Mouse (Mus musculus) olfactory bulb, adult 2 months (tissue): ENCODE data around the gene Nol11. TPM values are rescaled to one million over a fixed set of nuclear protein-coding genes. Genes with fewer than 3 reads are reported as not detected.
"Not testable (repeated sequence)": the region's sequence is repeated elsewhere in the genome, so short reads cannot be mapped to it uniquely, and the experiment has no call there.

Source experiments
- H3K27ac ChIP-seq: fragments of 200-500 bp; 2 replicates; pipeline ENCODE4 v1.5.1; 2012; ENCODE audit warnings: low read depth, low read length; ENCODE audit not compliant: insufficient read depth
- H3K4me1 ChIP-seq: fragments of 200-500 bp; 2 replicates; pipeline ENCODE4 v1.6.1; 2012; ENCODE audit warnings: low read length; ENCODE audit not compliant: control insufficient read depth, insufficient read depth
- H3K4me3 ChIP-seq: fragments of 200-500 bp; 2 replicates; pipeline ENCODE4 v1.5.1; 2012; ENCODE audit warnings: mild to moderate bottlenecking, low read depth, low read length, moderate library complexity; ENCODE audit not compliant: insufficient read depth
- CTCF ChIP-seq: fragments of 200-500 bp; IDR thresholded peaks from 2 replicates; pipeline ENCODE4 v1.5.1; 2012; ENCODE audit warnings: low read depth, mild to moderate bottlenecking, low read length, moderate library complexity; ENCODE audit not compliant: insufficient read depth
- POLR2A ChIP-seq: fragments of 200-500 bp; IDR thresholded peaks from 2 replicates; pipeline ENCODE4 v1.6.1; 2012; ENCODE audit warnings: mild to moderate bottlenecking, low read depth, low read length, moderate library complexity; ENCODE audit not compliant: insufficient read depth
- WGBS: fragments of 180-500 bp; shearing (Covaris S2); methylation state at CpG from one replicate; pipeline ENCODE4 v1.1.7; 2018; 5-methylcytosine and 5-hydroxymethylcytosine counted together
- polyA plus RNA-seq: library from polyadenylated mRNA; stranded (reverse); fragments of >200 nt; gene quantifications from 2 replicates; pipeline ENCODE4 v1.2.4, GENCODE M21; 2012; ENCODE audit warnings: low replicate concordance; ENCODE audit not compliant: missing spikeins, insufficient read depth, insufficient read length

Nol11 gene
- polyA plus RNA-seq, 1 experiment: not detected

GRCm38 (mm10) chr11:107138633-107139032 is 50.5 kb downstream of the Nol11 start:
- Histone ChIP-seq H3K4me3 (no peak overlapping the region), H3K27ac (no peak overlapping the region), H3K4me1 (no peaks in the 10 kb centered on the region)
- TF ChIP-seq POLR2A (no peak), CTCF (no peak)
- WGBS: 71% methylated on average over 3 of the region's 3 CpGs

GRCm38 (mm10) chr11:107137593-107137992 is 51.6 kb downstream of the Nol11 start:
- TF ChIP-seq CTCF (no peak), POLR2A (no peak)
- WGBS: 96% methylated on average over 6 of the region's 6 CpGs
- H3K4me1 ChIP-seq: peaks cover under 1% of the 10 kb centered on the region
- no peak overlapping the region for H3K27ac ChIP-seq
- H3K4me3 ChIP-seq: no peak overlapping the region

- not testable (repeated sequence) for H3K4me3 ChIP-seq, H3K4me1 ChIP-seq, H3K27ac ChIP-seq
- 95% methylated on average over 10 of the region's 10 CpGs for WGBS
Observed at GRCm38 (mm10) chr11:107136458-107136857, 52.7 kb downstream of the Nol11 start.

GRCm38 (mm10) chr11:107135741-107136140 is 53.4 kb downstream of the Nol11 start:
- 47% methylated on average over 3 of the region's 3 CpGs for WGBS

GRCm38 (mm10) chr11:107132426-107132825 is 56.8 kb downstream of the Nol11 start:
- WGBS: 2% methylated on average over 16 of the region's 16 CpGs
- Histone ChIP-seq H3K27ac (no peak overlapping the region), H3K4me1 (peaks cover 7% of the 10 kb centered on the region), H3K4me3 (peak overlapping the region; percentile 47)
- TF ChIP-seq CTCF (no peak), POLR2A (no peak)

More at GRCm38 (mm10) chr11:107135741-107136140, 53.4 kb downstream of the Nol11 start:
- no peak overlapping the region for H3K4me3 ChIP-seq
- peaks cover 5% of the 10 kb centered on the region for H3K4me1 ChIP-seq
- no peak overlapping the region for H3K27ac ChIP-seq
- TF ChIP-seq POLR2A: no peak
- TF ChIP-seq CTCF: no peak

GRCm38 (mm10) chr11:107131749-107132421 is 57.3 kb downstream of the Nol11 start, which contains the start of gene Bptf:
Gene Bptf (minus strand): TSS chr11:107132127.
- peak within 1 kb of the TSS; percentile 82 for H3K4me3 ChIP-seq
- H3K27ac ChIP-seq: peak within 1 kb of the TSS; percentile 68
- TF ChIP-seq POLR2A (peak; percentile 37; the same call in 1 of the 2 replicates), CTCF (peak; percentile 97)
- peaks cover 7% of the 10 kb centered on the region for H3K4me1 ChIP-seq
- 7% methylated on average over 69 of the region's 94 CpGs for WGBS

- H3K4me3 ChIP-seq: peak overlapping the region; percentile 82
- TF ChIP-seq POLR2A: peak; percentile 46; the same call in 1 of the 2 replicates
- no peak for TF ChIP-seq CTCF
- under 1% methylated on average over 62 of the region's 65 CpGs for WGBS
- peaks cover 10% of the 10 kb centered on the region for H3K4me1 ChIP-seq
- peak overlapping the region; percentile 68 for H3K27ac ChIP-seq
Observed at GRCm38 (mm10) chr11:107130879-107131748, 58.1 kb downstream of the Nol11 start.

GRCm38 (mm10) chr11:107130221-107130788 is 58.9 kb downstream of the Nol11 start:
- Histone ChIP-seq H3K4me3 (peak overlapping the region; percentile 40), H3K4me1 (peaks cover 10% of the 10 kb centered on the region), H3K27ac (no peak overlapping the region)
- WGBS: 2% methylated on average over 18 of the region's 18 CpGs
- no peak for TF ChIP-seq CTCF
- no peak for TF ChIP-seq POLR2A

GRCm38 (mm10) chr11:107129641-107130040 is 59.5 kb downstream of the Nol11 start:
- no peak for TF ChIP-seq CTCF
- TF ChIP-seq POLR2A: no peak
- 5% methylated on average over 2 of the region's 2 CpGs for WGBS
- no peak overlapping the region for H3K4me3 ChIP-seq
- H3K4me1 ChIP-seq: peaks cover 13% of the 10 kb centered on the region
- H3K27ac ChIP-seq: no peak overlapping the region

GRCm38 (mm10) chr11:107126716-107127115 is 62.5 kb downstream of the Nol11 start:
- peaks cover 22% of the 10 kb centered on the region for H3K4me1 ChIP-seq
- WGBS: 63% methylated on average over 2 of the region's 2 CpGs
- not testable (repeated sequence) for H3K27ac ChIP-seq, H3K4me3 ChIP-seq
